Comparison of ENCODE assay signal across 1 mouse cellular context in the genomic region with DNA sequence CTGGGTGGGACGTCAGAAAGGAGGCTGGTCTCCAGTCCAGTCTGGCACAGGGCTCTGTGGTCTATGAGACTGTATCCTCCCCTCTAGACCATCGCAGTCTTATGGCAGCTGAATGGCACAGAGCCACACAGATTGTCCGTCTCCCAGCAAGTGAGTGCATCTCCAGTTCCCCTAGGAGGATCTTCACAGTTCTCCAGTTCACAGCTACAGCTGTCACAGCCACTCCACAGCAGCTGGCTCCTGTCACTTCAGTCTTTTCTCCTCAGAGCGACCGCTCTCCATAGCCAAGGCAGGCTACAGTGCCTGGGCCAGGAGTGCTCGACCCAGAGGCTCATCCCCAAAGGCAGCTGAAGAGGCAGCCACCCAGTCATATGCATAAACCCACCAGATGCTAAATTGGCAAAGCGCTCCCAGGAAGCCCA.
TF ChIP-seq lines count a peak whose summit lies in the region.

No protein-coding gene starts in this region.

TF ChIP-seq in myocyte, 11 proteins besides CTCF, POLR2A, EP300 and RAD21 (continued from another document):
- TF ChIP-seq MYOG (IDR thresholded peaks at IDR 0.05; ENCODE audit: control insufficient read depth in 1 of 3, insufficient read depth in 1 of 3, insufficient read length in 2 of 3, low read depth in 2 of 3) (peak; percentile 82 to 96 (median 95)), POLR2AphosphoS2 (IDR thresholded peaks at IDR 0.05; ENCODE audit: insufficient read length, low read depth) (peak; percentile 72), CEBPB (IDR thresholded peaks at IDR 0.05; ENCODE audit: insufficient read depth, poor library complexity, severe bottlenecking) (no peak), TCF12 (IDR thresholded peaks at IDR 0.05; ENCODE audit: insufficient read depth, poor library complexity, severe bottlenecking) (peak; percentile 94), MYOD1 (IDR thresholded peaks at IDR 0.05; ENCODE audit: control insufficient read depth in 1 of 3, insufficient read length in 2 of 3, low read depth in 2 of 3) (peak; percentile 99 to 100 (median 99))
